Mouse (Mus musculus) intestine, embryonic 16.5 days (tissue): ENCODE measurements around the gene Thbs3. TPM values are rescaled to one million over a fixed set of nuclear protein-coding genes. Genes with fewer than 3 reads are reported as not detected.
A peak's percentile ranks its signal among the peaks of the same experiment; 100 is the strongest.

Experiments used
- ATAC-seq: fragments of 200-750 bp; cut with Nextera tagmentation; 2 replicates; pipeline ENCODE4 v1.8.0; 2017; ENCODE audit warnings: moderate TSS enrichment, moderate library complexity
- H3K27ac ChIP-seq: fragments of 300-500 bp; sonication (generic); 2 replicates; pipeline ENCODE4 v1.5.1; 2014; ENCODE audit warnings: mild to moderate bottlenecking, low read length
- H3K27me3 ChIP-seq: fragments of 300-500 bp; sonication (generic); replicated peaks from 2 replicates; pipeline ENCODE4 v1.6.1; 2014; ENCODE audit warnings: low read length, control low read depth, mixed read lengths; ENCODE audit not compliant: control insufficient read depth, insufficient read depth
- H3K36me3 ChIP-seq: fragments of 300-500 bp; sonication (generic); 2 replicates; pipeline ENCODE4 v1.6.1; 2014; ENCODE audit warnings: low read length, control low read depth; ENCODE audit not compliant: control insufficient read depth, insufficient read depth
- H3K4me1 ChIP-seq: fragments of 300-500 bp; sonication (generic); 2 replicates; pipeline ENCODE4 v1.6.1; 2014; ENCODE audit warnings: low read length, control low read depth, mixed read lengths; ENCODE audit not compliant: control insufficient read depth, insufficient read depth
- H3K4me2 ChIP-seq: fragments of 300-500 bp; sonication (generic); 2 replicates; pipeline ENCODE4 v1.6.1; 2014; ENCODE audit warnings: low read depth, low read length, control low read depth
- H3K4me3 ChIP-seq: fragments of 300-500 bp; sonication (generic); 2 replicates; pipeline ENCODE4 v1.5.1; 2014; ENCODE audit warnings: mild to moderate bottlenecking, low read length
- H3K9ac ChIP-seq: fragments of 300-500 bp; sonication (generic); 2 replicates; pipeline ENCODE4 v1.6.1; 2014; ENCODE audit warnings: low read depth, low read length
- H3K9me3 ChIP-seq: fragments of 300-500 bp; sonication (generic); 2 replicates; pipeline ENCODE4 v1.6.1; 2016; ENCODE audit warnings: low read length, control low read depth; ENCODE audit not compliant: control insufficient read depth
- WGBS: fragments of 180-500 bp; shearing (Covaris S2); extraction: QIAGEN DNeasy Blood & Tissue Kit; methylation state at CpG from one replicate; pipeline ENCODE4 v1.1.7; 2014; 5-methylcytosine and 5-hydroxymethylcytosine counted together
- polyA plus RNA-seq: library from polyadenylated mRNA; unstranded; fragments of >200 nt; fragmentation: Nextera tagmentation; extraction: Ambion mirVana; gene quantifications from 2 replicates; pipeline ENCODE4 v1.2.1, GENCODE M21; 2015

The Thbs3 gene
- polyA plus RNA-seq, 1 experiment from 2014 or later: 18.9 TPM

GRCm38 (mm10) chr3:89250435-89251040 is 35.6 kb downstream of the Thbs3 start:
- H3K27ac ChIP-seq: peak overlapping the region; percentile 30
- no peaks in the 10 kb centered on the region for H3K27me3 ChIP-seq
- H3K9me3 ChIP-seq: no peaks in the 10 kb centered on the region
- H3K9ac ChIP-seq: no peak overlapping the region; the same call in 1 of the 2 replicates
- peak; percentile 23; the same call in 1 of the 2 replicates for ATAC-seq
- no peak overlapping the region for H3K4me3 ChIP-seq
- 0 out of 2 replicates have a peak overlapping the region, but pooled peaks have one; percentile 24 for H3K4me2 ChIP-seq
- 25% methylated on average over 7 of the region's 7 CpGs for WGBS
- H3K4me1 ChIP-seq: peaks cover 43% of the 10 kb centered on the region
- no peaks in the 10 kb centered on the region for H3K36me3 ChIP-seq

GRCm38 (mm10) chr3:89251365-89251895 is 36.5 kb downstream of the Thbs3 start:
- Histone ChIP-seq H3K9me3 (no peaks in the 10 kb centered on the region), H3K4me2 (peak overlapping the region; percentile 24; the same call in 1 of the 2 replicates), H3K9ac (peak overlapping the region; percentile 41), H3K36me3 (no peaks in the 10 kb centered on the region), H3K4me1 (peaks cover 39% of the 10 kb centered on the region), H3K27me3 (no peaks in the 10 kb centered on the region), H3K4me3 (peak overlapping the region; percentile 9; the same call in 1 of the 2 replicates), H3K27ac (0 out of 2 replicates have a peak overlapping the region, but pooled peaks have one; percentile 8)
- WGBS: 11% methylated on average over 17 of the region's 17 CpGs
- peak; percentile 19 for ATAC-seq

GRCm38 (mm10) chr3:89254994-89255393 is 40.0 kb downstream of the Thbs3 start:
- H3K9me3 ChIP-seq: no peaks in the 10 kb centered on the region
- WGBS: 78% methylated on average over 5 of the region's 5 CpGs
- no peak overlapping the region for H3K4me3 ChIP-seq
- H3K36me3 ChIP-seq: no peaks in the 10 kb centered on the region
- H3K27ac ChIP-seq: no peak overlapping the region
- peak; percentile 12; the same call in 1 of the 2 replicates for ATAC-seq
- H3K27me3 ChIP-seq: no peaks in the 10 kb centered on the region
- H3K9ac ChIP-seq: no peak overlapping the region
- peaks cover 26% of the 10 kb centered on the region for H3K4me1 ChIP-seq
- H3K4me2 ChIP-seq: no peak overlapping the region

- peaks cover 18% of the 10 kb centered on the region for H3K4me1 ChIP-seq
- 78% methylated on average over 5 of the region's 5 CpGs for WGBS
- no peaks in the 10 kb centered on the region for H3K27me3 ChIP-seq
- H3K9me3 ChIP-seq: no peaks in the 10 kb centered on the region
- no peak overlapping the region for H3K27ac ChIP-seq
- no peak overlapping the region for H3K4me2 ChIP-seq
- H3K9ac ChIP-seq: no peak overlapping the region
- no peak for ATAC-seq
- no peak overlapping the region for H3K4me3 ChIP-seq
- no peaks in the 10 kb centered on the region for H3K36me3 ChIP-seq
Observed at GRCm38 (mm10) chr3:89256177-89256576, 41.2 kb downstream of the Thbs3 start.

- no peak within 1 kb of the TSS for H3K4me3 ChIP-seq
- no peak within 1 kb of the TSS for H3K9ac ChIP-seq
- no peaks in the 10 kb centered on the region for H3K36me3 ChIP-seq
- H3K4me1 ChIP-seq: no peaks in the 10 kb centered on the region; the same call in 1 of the 2 replicates
- H3K27me3 ChIP-seq: no peaks in the 10 kb centered on the region
- H3K9me3 ChIP-seq: no peaks in the 10 kb centered on the region
- ATAC-seq: no peak
- WGBS: 56% methylated on average over 7 of the region's 7 CpGs
- no peak within 1 kb of the TSS for H3K4me2 ChIP-seq
- H3K27ac ChIP-seq: no peak within 1 kb of the TSS
Observed at GRCm38 (mm10) chr3:89259076-89259475, 44.1 kb downstream of the Thbs3 start, which contains the start of gene Dpm3. Gene Dpm3, plus strand, starts transcription at chr3:89259358.

GRCm38 (mm10) chr3:89260211-89260610 is 45.2 kb downstream of the Thbs3 start:
- H3K27ac ChIP-seq: no peak overlapping the region

GRCm38 (mm10) chr3:89262417-89262816 is 47.4 kb downstream of the Thbs3 start:
- Histone ChIP-seq H3K27ac (no peak overlapping the region), H3K36me3 (no peaks in the 10 kb centered on the region), H3K27me3 (no peaks in the 10 kb centered on the region), H3K9me3 (no peaks in the 10 kb centered on the region), H3K4me1 (peaks cover 4% of the 10 kb centered on the region; the same call in 1 of the 2 replicates), H3K4me3 (no peak overlapping the region), H3K4me2 (no peak overlapping the region), H3K9ac (no peak overlapping the region)
- ATAC-seq: no peak
- WGBS: 65% methylated on average over 10 of the region's 10 CpGs

More at GRCm38 (mm10) chr3:89260211-89260610, 45.2 kb downstream of the Thbs3 start:
- 65% methylated on average over 3 of the region's 3 CpGs for WGBS
- H3K4me3 ChIP-seq: no peak overlapping the region
- H3K27me3 ChIP-seq: no peaks in the 10 kb centered on the region
- no peaks in the 10 kb centered on the region for H3K36me3 ChIP-seq
- no peak for ATAC-seq
- no peaks in the 10 kb centered on the region for H3K9me3 ChIP-seq
- H3K4me2 ChIP-seq: no peak overlapping the region
- H3K4me1 ChIP-seq: no peaks in the 10 kb centered on the region
- no peak overlapping the region for H3K9ac ChIP-seq

GRCm38 (mm10) chr3:89266439-89266893 is 51.5 kb downstream of the Thbs3 start:
- H3K9ac ChIP-seq: peak overlapping the region; percentile 99
- H3K4me2 ChIP-seq: peak overlapping the region; percentile 87
- H3K9me3 ChIP-seq: no peaks in the 10 kb centered on the region
- no peaks in the 10 kb centered on the region for H3K27me3 ChIP-seq
- WGBS: under 1% methylated on average over 20 of the region's 20 CpGs
- no peaks in the 10 kb centered on the region for H3K36me3 ChIP-seq
- ATAC-seq: peak; percentile 86
- peak overlapping the region; percentile 79 for H3K27ac ChIP-seq
- peak overlapping the region; percentile 82 for H3K4me3 ChIP-seq
- peaks cover 26% of the 10 kb centered on the region for H3K4me1 ChIP-seq

GRCm38 (mm10) chr3:89268916-89269315 is 53.9 kb downstream of the Thbs3 start:
- WGBS: 71% methylated on average over 8 of the region's 8 CpGs
- ATAC-seq: no peak
- peak overlapping the region; percentile 11; the same call in 1 of the 2 replicates for H3K9ac ChIP-seq

More at GRCm38 (mm10) chr3:89268916-89269315, 53.9 kb downstream of the Thbs3 start:
- Histone ChIP-seq H3K4me2 (no peak overlapping the region), H3K27me3 (no peaks in the 10 kb centered on the region), H3K9me3 (no peaks in the 10 kb centered on the region), H3K27ac (no peak overlapping the region), H3K4me1 (peaks cover 26% of the 10 kb centered on the region), H3K4me3 (no peak overlapping the region), H3K36me3 (no peaks in the 10 kb centered on the region; the same call in 1 of the 2 replicates)
